Mouse (Mus musculus) testis, adult 2 months (tissue): ENCODE data around the gene Pacs2.

Experiments
- CTCF ChIP-seq: fragments of 200-500 bp; IDR thresholded peaks from 2 replicates; pipeline ENCODE4 v1.5.1; 2012; ENCODE audit warnings: low read depth, mild to moderate bottlenecking, inconsistent platforms, low read length, moderate library complexity; ENCODE audit not compliant: control insufficient read depth, insufficient read depth, insufficient replicate concordance
- POLR2A ChIP-seq: fragments of 200-500 bp; IDR thresholded peaks from 2 replicates; pipeline ENCODE4 v1.6.1; 2012; ENCODE audit warnings: low read depth, mild to moderate bottlenecking, inconsistent platforms, low read length, moderate library complexity; ENCODE audit not compliant: control insufficient read depth

- TF ChIP-seq CTCF (no peak), POLR2A (no peak)
These were observed 87.1 kb downstream of the Pacs2 start for GRCm38 (mm10) chr12:113101251-113101960.
